Mouse (Mus musculus): ENCODE results near the gene Gjd3.

- TF ChIP-seq CTCF (IDR thresholded peaks at IDR 0.05; ENCODE audit: extremely low read depth, insufficient read depth, insufficient read length, insufficient replicate concordance) (no peak), POLR2A (IDR thresholded peaks at IDR 0.05; ENCODE audit: low read depth, low read length) (no peak)
These were observed 44.1 kb downstream of the Gjd3 start for GRCm38 (mm10) chr11:98938701-98939083.

Data from spleen, adult 2 months (tissue).